Mouse (Mus musculus) cerebellum, adult (tissue): Measurements from ENCODE around the gene Wnt7a.

Experiments
- ATAC-seq: cut with Nextera tagmentation; 2 replicates; pipeline ENCODE4 v1.9.2; 2017; ENCODE audit warnings: mild to moderate bottlenecking, moderate library complexity, mixed read lengths; ENCODE audit not compliant: insufficient number of reproducible peaks, low FRiP score, low TSS enrichment

Gene Wnt7a

GRCm38 (mm10) chr6:91347721-91348120 is 63.4 kb downstream of the Wnt7a start:
- ATAC-seq: no peak

GRCm38 (mm10) chr6:91346906-91347156 is 64.3 kb downstream of the Wnt7a start:
- ATAC-seq: no peak

- ATAC-seq: no peak
These were observed 64.9 kb downstream of the Wnt7a start for GRCm38 (mm10) chr6:91346071-91346905.

GRCm38 (mm10) chr6:91345091-91345490 is 66.1 kb downstream of the Wnt7a start:
- ATAC-seq: no peak

GRCm38 (mm10) chr6:91339612-91340246 is 71.4 kb downstream of the Wnt7a start:
- no peak for ATAC-seq

- ATAC-seq: no peak
These were observed 75.7 kb downstream of the Wnt7a start for GRCm38 (mm10) chr6:91335470-91335869.

GRCm38 (mm10) chr6:91331886-91332285 is 79.3 kb downstream of the Wnt7a start:
- no peak for ATAC-seq

GRCm38 (mm10) chr6:91325556-91325955 is 85.6 kb downstream of the Wnt7a start:
- 0 out of 2 replicates have a peak, but pooled peaks have one; percentile 41 for ATAC-seq

- ATAC-seq: no peak
These were observed 86.4 kb downstream of the Wnt7a start for GRCm38 (mm10) chr6:91324752-91325151.

GRCm38 (mm10) chr6:91322001-91322772 is 89.0 kb downstream of the Wnt7a start:
- no peak for ATAC-seq
